Mouse (Mus musculus) stomach, embryonic 15.5 days (tissue): ENCODE results near the gene Olfr1428. TPM values are rescaled to one million over a fixed set of nuclear protein-coding genes. Genes with fewer than 3 reads are reported as not detected.
"Not testable (repeated sequence)": the region's sequence is repeated elsewhere in the genome, so short reads cannot be mapped to it uniquely, and the experiment has no call there.

Experiments used
- ATAC-seq: fragments of 200-750 bp; cut with Nextera tagmentation; 2 replicates; pipeline ENCODE4 v1.8.0; 2017; ENCODE audit warnings: low read depth, moderate number of reproducible peaks, moderate TSS enrichment; ENCODE audit not compliant: insufficient read depth, low FRiP score
- H3K27ac ChIP-seq: fragments of 300-500 bp; sonication (generic); 2 replicates; pipeline ENCODE4 v1.5.1; 2015; ENCODE audit warnings: mild to moderate bottlenecking, inconsistent platforms
- H3K27me3 ChIP-seq: fragments of 300-500 bp; sonication (generic); replicated peaks from 2 replicates; pipeline ENCODE4 v1.6.1; 2015; ENCODE audit warnings: inconsistent platforms
- H3K36me3 ChIP-seq: fragments of 300-500 bp; sonication (generic); 2 replicates; pipeline ENCODE4 v1.6.1; 2015; ENCODE audit warnings: inconsistent platforms
- H3K4me1 ChIP-seq: fragments of 300-500 bp; sonication (generic); 2 replicates; pipeline ENCODE4 v1.6.1; 2015; ENCODE audit warnings: inconsistent platforms
- H3K4me2 ChIP-seq: fragments of 300-500 bp; sonication (generic); 2 replicates; pipeline ENCODE4 v1.6.1; 2015; ENCODE audit warnings: mild to moderate bottlenecking, inconsistent platforms
- H3K4me3 ChIP-seq: fragments of 300-500 bp; sonication (generic); replicated peaks from 2 replicates; pipeline ENCODE4 v1.5.1; 2015; ENCODE audit warnings: inconsistent platforms
- H3K9ac ChIP-seq: fragments of 300-500 bp; sonication (generic); 2 replicates; pipeline ENCODE4 v1.6.1; 2015; ENCODE audit warnings: inconsistent platforms
- H3K9me3 ChIP-seq: fragments of 300-500 bp; sonication (generic); 2 replicates; pipeline ENCODE4 v1.6.1; 2016; ENCODE audit warnings: inconsistent platforms
- WGBS: fragments of 180-500 bp; shearing (Covaris S2); methylation state at CpG from one replicate; pipeline ENCODE4 v1.1.7; 2015; 5-methylcytosine and 5-hydroxymethylcytosine counted together
- polyA plus RNA-seq: library from polyadenylated mRNA; unstranded; fragments of >200 nt; fragmentation: Nextera tagmentation; extraction: Ambion mirVana; gene quantifications from 2 replicates; pipeline ENCODE4 v1.2.1, GENCODE M21; 2015

The Olfr1428 gene
- polyA plus RNA-seq = not detected in 2 replicates

GRCm38 (mm10) chr19:12115797-12116196 is at the start of gene Olfr1428:
TSS of gene Olfr1428 (minus strand) at chr19:12115897.
- H3K27me3 ChIP-seq = no peaks in the 10 kb centered on the region
- H3K9me3 ChIP-seq = no peaks in the 10 kb centered on the region
- no peak within 1 kb of the TSS for H3K4me2 ChIP-seq
- no peak within 1 kb of the TSS for H3K27ac ChIP-seq
- H3K36me3 ChIP-seq = no peaks in the 10 kb centered on the region
- no peaks in the 10 kb centered on the region for H3K4me1 ChIP-seq
- no peak within 1 kb of the TSS for H3K9ac ChIP-seq
- no peak for ATAC-seq
- WGBS = 75% methylated on average over 1 of the region's 1 CpGs
- H3K4me3 ChIP-seq = no peak within 1 kb of the TSS

GRCm38 (mm10) chr19:12145452-12145851 is 29.8 kb upstream of the Olfr1428 start:
- ATAC-seq = no peak
- 78% methylated on average over 3 of the region's 3 CpGs for WGBS
- H3K4me2 ChIP-seq = no peak overlapping the region
- no peak overlapping the region for H3K4me3 ChIP-seq
- H3K36me3 ChIP-seq = no peaks in the 10 kb centered on the region
- no peak overlapping the region for H3K27ac ChIP-seq
- H3K9me3 ChIP-seq = no peaks in the 10 kb centered on the region
- no peaks in the 10 kb centered on the region for H3K4me1 ChIP-seq
- no peaks in the 10 kb centered on the region for H3K27me3 ChIP-seq
- H3K9ac ChIP-seq = no peak overlapping the region

- H3K27ac ChIP-seq = no peak overlapping the region
- WGBS = 57% methylated on average over 1 of the region's 1 CpGs
Measured at GRCm38 (mm10) chr19:12143356-12143755, 27.7 kb upstream of the Olfr1428 start.

GRCm38 (mm10) chr19:12134289-12134688 is 18.6 kb upstream of the Olfr1428 start:
- no peaks in the 10 kb centered on the region for H3K36me3 ChIP-seq
- H3K9me3 ChIP-seq = no peaks in the 10 kb centered on the region
- no peaks in the 10 kb centered on the region for H3K27me3 ChIP-seq
- no peak overlapping the region for H3K4me3 ChIP-seq
- H3K27ac ChIP-seq = no peak overlapping the region
- no peak for ATAC-seq
- no peak overlapping the region for H3K9ac ChIP-seq
- H3K4me2 ChIP-seq = no peak overlapping the region
- WGBS = 26% methylated on average over 2 of the region's 2 CpGs
- no peaks in the 10 kb centered on the region for H3K4me1 ChIP-seq

More at GRCm38 (mm10) chr19:12143356-12143755, 27.7 kb upstream of the Olfr1428 start:
- ATAC-seq = no peak
- Histone ChIP-seq H3K4me2 (no peak overlapping the region), H3K4me1 (no peaks in the 10 kb centered on the region), H3K9me3 (no peaks in the 10 kb centered on the region), H3K27me3 (no peaks in the 10 kb centered on the region), H3K36me3 (no peaks in the 10 kb centered on the region), H3K9ac (no peak overlapping the region), H3K4me3 (no peak overlapping the region)

DNA sequence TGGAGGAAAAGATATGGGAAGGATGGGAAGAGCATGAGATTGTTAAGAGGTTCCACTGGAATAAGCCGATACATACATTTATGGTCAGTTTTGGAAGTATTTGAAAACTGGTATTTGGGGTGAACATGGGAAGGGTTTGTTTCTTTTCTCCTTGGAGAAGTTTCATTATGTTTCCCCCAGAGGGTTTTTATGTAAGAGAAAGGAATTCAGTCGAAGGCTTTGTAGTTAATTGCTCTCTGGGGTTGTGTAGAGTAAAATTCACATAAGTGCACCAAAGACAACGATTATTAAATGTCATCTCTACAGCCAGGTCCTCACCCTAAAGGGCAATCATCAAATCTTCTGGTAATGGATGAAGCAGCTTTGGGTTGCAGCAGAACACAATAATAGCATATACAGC is 7.4 kb upstream of the Olfr1428 start, which contains the start of gene Olfr76:
Olfr76 (minus strand) TSS at position 101 of the 400 bp plus-strand sequence.
- H3K4me2 ChIP-seq = no peak within 1 kb of the TSS
- ATAC-seq = no peak
- H3K27me3 ChIP-seq = no peaks in the 10 kb centered on the region
- H3K9ac ChIP-seq = no peak within 1 kb of the TSS
- H3K27ac ChIP-seq = no peak within 1 kb of the TSS
- H3K4me1 ChIP-seq = no peaks in the 10 kb centered on the region
- H3K36me3 ChIP-seq = no peaks in the 10 kb centered on the region
- WGBS = 77% methylated on average over 3 of the region's 3 CpGs
- H3K9me3 ChIP-seq = no peaks in the 10 kb centered on the region
- no peak within 1 kb of the TSS for H3K4me3 ChIP-seq

DNA sequence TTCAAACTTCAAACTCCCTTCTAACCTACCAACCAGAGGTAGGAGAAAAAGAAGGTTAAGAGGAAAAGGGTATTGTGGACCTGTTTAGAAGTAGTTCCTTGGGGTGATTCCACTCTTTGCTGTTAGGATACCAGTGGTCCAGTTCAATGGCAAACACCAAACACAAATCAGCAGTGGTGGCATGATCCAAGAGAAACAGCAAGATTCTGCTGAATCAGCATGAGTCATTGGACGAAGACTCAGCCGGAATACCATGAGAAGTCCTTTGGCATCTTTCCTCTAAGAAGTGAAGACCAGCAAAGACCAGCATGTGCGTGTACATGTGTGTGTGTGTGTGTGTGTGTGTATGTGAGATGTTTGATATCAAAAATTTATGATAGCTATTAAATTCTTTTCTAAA is 767 bp upstream of the Olfr1428 start:
- 90% methylated on average over 3 of the region's 3 CpGs for WGBS
- no peak overlapping the region for H3K9ac ChIP-seq
- H3K36me3 ChIP-seq = no peaks in the 10 kb centered on the region

GRCm38 (mm10) chr19:12113807-12114206 is 1.9 kb downstream of the Olfr1428 start:
- 47% methylated on average over 1 of the region's 1 CpGs for WGBS
- Histone ChIP-seq H3K27me3 (no peaks in the 10 kb centered on the region), H3K4me3 (no peak overlapping the region), H3K36me3 (no peaks in the 10 kb centered on the region), H3K9me3 (no peaks in the 10 kb centered on the region), H3K9ac (no peak overlapping the region), H3K27ac (no peak overlapping the region), H3K4me2 (no peak overlapping the region), H3K4me1 (no peaks in the 10 kb centered on the region)
- no peak for ATAC-seq

More for the DNA sequence above, 767 bp upstream of the Olfr1428 start:
- Histone ChIP-seq H3K4me3 (no peak overlapping the region), H3K4me2 (no peak overlapping the region), H3K27me3 (no peaks in the 10 kb centered on the region), H3K27ac (no peak overlapping the region), H3K4me1 (no peaks in the 10 kb centered on the region), H3K9me3 (no peaks in the 10 kb centered on the region)
- ATAC-seq = no peak

DNA sequence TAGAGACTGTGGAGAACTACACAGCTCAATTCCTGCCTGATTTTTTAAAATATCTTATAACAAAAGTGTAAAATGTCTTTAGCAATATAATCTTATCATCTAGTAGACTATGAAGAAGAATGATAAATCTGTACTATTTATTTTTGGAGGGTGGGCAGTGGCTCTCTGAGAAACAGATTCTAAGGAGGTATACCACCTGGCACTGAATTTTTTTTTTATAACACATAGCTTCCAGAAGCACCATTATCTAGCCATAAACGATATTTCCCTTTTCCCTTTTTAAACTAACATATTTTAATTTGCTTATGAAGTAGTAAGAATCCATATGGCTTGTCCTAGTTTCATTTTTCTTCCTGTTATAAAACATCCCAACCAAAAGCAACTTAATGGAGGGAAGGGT is 11.2 kb downstream of the Olfr1428 start:
- Histone ChIP-seq H3K36me3 (no peaks in the 10 kb centered on the region), H3K4me1 (no peaks in the 10 kb centered on the region), H3K27me3 (no peaks in the 10 kb centered on the region), H3K4me2 (no peak overlapping the region), H3K9me3 (no peaks in the 10 kb centered on the region), H3K9ac (no peak overlapping the region), H3K27ac (no peak overlapping the region), H3K4me3 (no peak overlapping the region)
- ATAC-seq = no peak
- 59% methylated on average over 1 of the region's 1 CpGs for WGBS

- no peak within 1 kb of the TSS for H3K9ac ChIP-seq
- no peak for ATAC-seq
- H3K9me3 ChIP-seq = no peaks in the 10 kb centered on the region
- H3K27me3 ChIP-seq = no peaks in the 10 kb centered on the region
- H3K27ac ChIP-seq = no peak within 1 kb of the TSS
- no peak within 1 kb of the TSS for H3K4me3 ChIP-seq
- no peaks in the 10 kb centered on the region for H3K4me1 ChIP-seq
- H3K36me3 ChIP-seq = no peaks in the 10 kb centered on the region
- 90% methylated on average over 2 of the region's 2 CpGs for WGBS
- no peak within 1 kb of the TSS for H3K4me2 ChIP-seq
Measured at GRCm38 (mm10) chr19:12103234-12103633, 12.5 kb downstream of the Olfr1428 start, which contains the start of gene Olfr1427. TSS of gene Olfr1427 (minus strand) at chr19:12103334.

DNA sequence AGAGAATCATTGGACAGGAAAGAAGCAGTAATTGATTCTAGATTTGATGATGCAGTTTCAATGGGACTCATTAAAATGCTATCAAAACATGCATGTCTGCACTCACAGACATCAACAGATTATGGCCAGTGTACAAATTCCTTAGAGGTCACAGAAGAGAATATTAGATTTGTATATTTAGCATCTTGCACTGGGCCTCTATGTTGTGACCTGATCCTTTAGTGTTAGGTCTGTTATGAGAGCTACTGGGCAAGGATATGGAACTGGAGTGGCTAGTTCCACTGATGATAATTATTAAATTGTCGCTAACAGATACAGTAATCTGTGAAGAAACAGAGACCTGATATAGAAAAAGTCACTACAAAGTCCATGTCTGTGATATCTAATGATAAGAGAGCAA is 23.8 kb downstream of the Olfr1428 start, which contains the start of gene Olfr1426:
Olfr1426 (minus strand) TSS at position 101 of the 400 bp plus-strand sequence.
- Histone ChIP-seq H3K4me2 (no peak within 1 kb of the TSS), H3K27ac (no peak within 1 kb of the TSS), H3K9ac (no peak within 1 kb of the TSS), H3K36me3 (no peaks in the 10 kb centered on the region), H3K4me1 (no peaks in the 10 kb centered on the region), H3K27me3 (no peaks in the 10 kb centered on the region), H3K4me3 (no peak within 1 kb of the TSS), H3K9me3 (no peaks in the 10 kb centered on the region)
- WGBS = 70% methylated on average over 1 of the region's 1 CpGs
- no peak for ATAC-seq

- WGBS = 68% methylated on average over 4 of the region's 4 CpGs
- not testable (repeated sequence) for H3K27me3 ChIP-seq, H3K9ac ChIP-seq, H3K4me1 ChIP-seq, H3K4me2 ChIP-seq, H3K36me3 ChIP-seq, ATAC-seq, H3K27ac ChIP-seq, H3K4me3 ChIP-seq, H3K9me3 ChIP-seq
Measured at GRCm38 (mm10) chr19:12077631-12078030, 38.1 kb downstream of the Olfr1428 start, which contains the start of gene Olfr1425. TSS of gene Olfr1425 (minus strand) at chr19:12077731.

DNA sequence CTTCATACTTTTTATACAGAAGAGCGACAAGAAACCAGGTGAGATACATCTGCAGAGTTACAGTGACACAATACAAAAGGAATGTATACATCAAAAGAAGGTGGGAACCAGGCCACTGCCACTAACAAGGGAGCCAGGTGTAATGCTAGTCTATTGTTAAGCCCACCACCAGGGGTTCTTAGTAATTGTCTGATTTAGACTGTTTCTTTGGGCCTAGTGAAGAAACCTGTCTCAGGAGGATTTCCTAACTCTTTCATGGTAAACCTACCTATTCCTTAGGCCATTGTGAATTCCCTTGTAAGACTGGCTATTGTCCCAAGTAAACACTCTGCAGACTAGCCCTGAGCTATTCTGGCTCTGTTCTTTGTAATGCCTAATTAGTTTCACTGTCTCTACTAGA is 46.2 kb downstream of the Olfr1428 start:
- not testable (repeated sequence) for ATAC-seq

DNA sequence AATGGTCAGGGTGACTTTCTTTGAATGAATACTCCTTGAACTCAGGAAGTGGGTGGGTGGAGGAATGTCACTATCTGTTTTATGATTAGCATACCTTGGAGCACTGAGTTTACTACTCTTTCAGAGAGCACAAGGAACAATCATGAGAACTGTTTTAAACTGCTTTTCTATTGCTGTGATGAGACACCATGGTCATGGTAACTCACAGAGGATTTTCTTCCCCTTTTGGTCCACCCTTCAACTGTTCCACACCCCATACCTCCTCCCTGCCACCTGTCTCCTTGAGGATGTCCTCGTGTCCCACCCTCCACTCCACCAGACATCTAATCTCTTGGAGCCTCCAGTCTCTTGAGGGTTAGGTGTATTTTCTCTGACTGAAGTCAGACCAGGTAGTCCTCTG is 47.9 kb downstream of the Olfr1428 start:
- H3K9me3 ChIP-seq, H3K9ac ChIP-seq, ATAC-seq, H3K4me3 ChIP-seq, H3K4me1 ChIP-seq, H3K27me3 ChIP-seq, H3K4me2 ChIP-seq, H3K36me3 ChIP-seq, H3K27ac ChIP-seq: not testable (repeated sequence)
- WGBS = 52% methylated on average over 1 of the region's 1 CpGs

More for the DNA sequence above, 46.2 kb downstream of the Olfr1428 start:
- H3K27me3 ChIP-seq, H3K4me1 ChIP-seq, H3K4me3 ChIP-seq, H3K9ac ChIP-seq, H3K9me3 ChIP-seq, H3K4me2 ChIP-seq, H3K27ac ChIP-seq, H3K36me3 ChIP-seq: not testable (repeated sequence)
- WGBS = 75% methylated on average over 1 of the region's 1 CpGs
